12 mouse cellular contexts compared by ENCODE assay signal in genomic region chr4:155849391-155849790, GRCm38 (mm10). TPM values are rescaled to one million over a fixed set of nuclear protein-coding genes. Genes with fewer than 3 reads are reported as not detected.
DNase-seq lines count a peak whose midpoint lies in the region; ATAC-seq and TF ChIP-seq lines count a peak whose summit lies in the region.
"Had no signal": no experiment of that assay in that cellular context is flagged by ENCODE, and none has a peak within 500 bp of the region (broad histone marks: within the 10 kb centered on the region; RNA-seq: fewer than 3 reads in every experiment).

No protein-coding gene starts in this region.

- H3K9me3 ChIP-seq in megakaryocyte, embryonic 14.5 days, result no peaks in the 10 kb centered on the region
- H3K9me3 ChIP-seq in liver, embryonic 13.5 days (replicated peaks), result no peaks in the 10 kb centered on the region
- H3K9me3 ChIP-seq in neural tube, embryonic 14.5 days (ENCODE audit: control insufficient read depth, low read length), result no peaks in the 10 kb centered on the region

- no peak for ATAC-seq in megakaryocyte, adult 5-6 weeks (ENCODE audit: poor library complexity, severe bottlenecking)
- no peak for ATAC-seq in liver, embryonic 13.5 days (ENCODE audit: low read depth)
- ATAC-seq in neural tube, embryonic 14.5 days (ENCODE audit: low read depth), result no peak

- TF ChIP-seq CTCF in gastrocnemius, adult 2 months (IDR thresholded peaks at IDR 0.05), result no peak

- intact Hi-C loops in gastrocnemius, adult 2 months (cut with DNase I), result no loop called here

- peak overlapping the region; percentile 98 for H3K27ac ChIP-seq in gastrocnemius, adult 2 months
- 0 out of 2 replicates have a peak overlapping the region, but pooled peaks have one; percentile 11 for H3K27ac ChIP-seq in liver, embryonic 13.5 days
- no peak overlapping the region for H3K27ac ChIP-seq in neural tube, embryonic 14.5 days (ENCODE audit: low read depth, low read length)

- peaks cover 69% of the 10 kb centered on the region for H3K4me1 ChIP-seq in megakaryocyte, embryonic 14.5 days
- H3K4me1 ChIP-seq in liver, embryonic 13.5 days (replicated peaks), result peaks cover 46% of the 10 kb centered on the region
- H3K4me1 ChIP-seq in neural tube, embryonic 14.5 days (ENCODE audit: control insufficient read depth, insufficient read depth, low read length), result peaks cover 32% of the 10 kb centered on the region

- peak overlapping the region; percentile 94 for H3K4me3 ChIP-seq in gastrocnemius, adult 2 months
- peak overlapping the region; percentile 38 for H3K4me3 ChIP-seq in megakaryocyte, embryonic 14.5 days (replicated peaks)
- H3K4me3 ChIP-seq in liver, embryonic 13.5 days (replicated peaks), result peak overlapping the region; percentile 92; the same call in 1 of the 2 replicates
- no peak overlapping the region for H3K4me3 ChIP-seq in neural tube, embryonic 14.5 days (ENCODE audit: low read depth, low read length)

- H3K9ac ChIP-seq in liver, embryonic 13.5 days, result 0 out of 2 replicates have a peak overlapping the region, but pooled peaks have one; percentile 18
- H3K9ac ChIP-seq in neural tube, embryonic 14.5 days (replicated peaks; ENCODE audit: low read depth, low read length), result no peak overlapping the region

- no peaks in the 10 kb centered on the region for H3K27me3 ChIP-seq in megakaryocyte, embryonic 14.5 days (replicated peaks)
- no peaks in the 10 kb centered on the region for H3K27me3 ChIP-seq in liver, embryonic 13.5 days
- no peaks in the 10 kb centered on the region for H3K27me3 ChIP-seq in neural tube, embryonic 14.5 days (ENCODE audit: control insufficient read depth, insufficient read depth, low read length)

- WGBS in liver, embryonic 13.5 days (ENCODE audit: insufficient replicate concordance), result 68% methylated on average over 2 of the region's 2 CpGs
- WGBS in neural tube, embryonic 14.5 days, result 94% methylated on average over 2 of the region's 2 CpGs

- H3K36me3 ChIP-seq in megakaryocyte, embryonic 14.5 days (replicated peaks; ENCODE audit: low read length), result peaks cover 20% of the 10 kb centered on the region
- peaks cover 19% of the 10 kb centered on the region for H3K36me3 ChIP-seq in liver, embryonic 13.5 days
- H3K36me3 ChIP-seq in neural tube, embryonic 14.5 days (ENCODE audit: control insufficient read depth, insufficient read depth, low read length), result peaks cover under 1% of the 10 kb centered on the region; the same call in 1 of the 2 replicates

- H3K4me2 ChIP-seq in liver, embryonic 13.5 days, result peak overlapping the region; percentile 100
- peak overlapping the region; percentile 89 for H3K4me2 ChIP-seq in neural tube, embryonic 14.5 days (ENCODE audit: low read depth, low read length)

- peak; percentile 11 for DNase-seq in gastrocnemius, adult 2 months
- DNase-seq in gastrocnemius, postnatal 25 days, result no peak
- DNase-seq in liver, embryonic 13.5 days, result no peak
- no peak for DNase-seq in layer of hippocampus, postnatal 25 days (ENCODE audit: extremely low spot score in 1 of 2, low spot score in 1 of 2)
- no peak for DNase-seq in adrenal gland, postnatal 36 days
- DNase-seq: B cell, adult 2 months; left cerebral cortex, postnatal 4 days; lung, postnatal 36 days; spleen, adult 18-20 months had no signal

RNA-seq across cellular contexts. Expression of gene Dvl1, which starts 2.2 kb away (rescaled TPM):
- 100 to 1,000 TPM; 116 to 122 TPM for total RNA-seq in gastrocnemius, adult 2 months (2021)
- 100 to 1,000 TPM in 1 of 2 experiments, 10 to 100 TPM in 1; 100.0 to 103 TPM for total RNA-seq in gastrocnemius, postnatal 25 days (2021)
- 29.5 and 68.0 TPM in 2 replicates for polyA plus RNA-seq in megakaryocyte, embryonic 14.5 days (2012; ENCODE audit: insufficient read depth, low replicate concordance)
- total RNA-seq in megakaryocyte, adult 5-6 weeks (2015), result 9.8 and 10.8 TPM in 2 replicates
- 10.5 and 11.3 TPM in 2 replicates for total RNA-seq in megakaryocyte, adult 5-6 weeks (2017)
- 1.8 and 2.4 TPM in 2 replicates for polyA plus RNA-seq in liver, embryonic 13.5 days (2015; fragmentation: Nextera tagmentation; extraction: Ambion mirVana)
- 14.0 and 16.1 TPM in 2 replicates for polyA plus RNA-seq in neural tube, embryonic 14.5 days (2014; fragmentation: Nextera tagmentation; extraction: Ambion mirVana)
- total RNA-seq in layer of hippocampus, postnatal 25 days (2021), result 10 to 100 TPM; 75.6 to 77.2 TPM
- total RNA-seq in adrenal gland, postnatal 36 days (2021), result 10 to 100 TPM; 61.2 to 61.7 TPM

RNA-seq across cellular contexts. Expression of gene Mxra8, which starts 9.9 kb away (rescaled TPM):
- 10 to 100 TPM; 26.4 to 31.3 TPM for total RNA-seq in gastrocnemius, adult 2 months (2021)
- total RNA-seq in gastrocnemius, postnatal 25 days (2021), result 10 to 100 TPM; 37.5 to 37.6 TPM
- polyA plus RNA-seq in megakaryocyte, embryonic 14.5 days (2012; ENCODE audit: insufficient read depth, low replicate concordance), result 0.13 TPM in 1 of 2 replicates, not detected in the other
- total RNA-seq in megakaryocyte, adult 5-6 weeks (2015), result not detected in 2 replicates
- 1.2 TPM in 2 replicates for total RNA-seq in megakaryocyte, adult 5-6 weeks (2017)
- 5.6 and 6.8 TPM in 2 replicates for polyA plus RNA-seq in liver, embryonic 13.5 days (2015; fragmentation: Nextera tagmentation; extraction: Ambion mirVana)
- 9.6 and 24.0 TPM in 2 replicates for polyA plus RNA-seq in neural tube, embryonic 14.5 days (2014; fragmentation: Nextera tagmentation; extraction: Ambion mirVana)
- total RNA-seq in layer of hippocampus, postnatal 25 days (2021), result 1 to 10 TPM; 7.5 to 7.7 TPM
- total RNA-seq in adrenal gland, postnatal 36 days (2021), result 10 to 100 TPM; 40.2 to 47.0 TPM

RNA-seq across cellular contexts. Expression of gene Tas1r3, which starts 13.8 kb away (rescaled TPM):
- under 1 TPM; 0.11 to 0.23 TPM for total RNA-seq in gastrocnemius, adult 2 months (2021)
- under 1 TPM in 1 of 2 experiments, not detected in 1; 0.11 TPM for total RNA-seq in gastrocnemius, postnatal 25 days (2021)
- 0.22 and 1.7 TPM in 2 replicates for polyA plus RNA-seq in megakaryocyte, embryonic 14.5 days (2012; ENCODE audit: insufficient read depth, low replicate concordance)
- total RNA-seq in megakaryocyte, adult 5-6 weeks (2015), result 0.93 and 1.4 TPM in 2 replicates
- 0.66 and 1.1 TPM in 2 replicates for total RNA-seq in megakaryocyte, adult 5-6 weeks (2017)
- polyA plus RNA-seq in liver, embryonic 13.5 days (2015; fragmentation: Nextera tagmentation; extraction: Ambion mirVana), result 0.05 and 0.09 TPM in 2 replicates
- 0.45 and 0.47 TPM in 2 replicates for polyA plus RNA-seq in neural tube, embryonic 14.5 days (2014; fragmentation: Nextera tagmentation; extraction: Ambion mirVana)
- under 1 TPM; 0.31 to 0.32 TPM for total RNA-seq in layer of hippocampus, postnatal 25 days (2021)
- under 1 TPM; 0.23 TPM for total RNA-seq in adrenal gland, postnatal 36 days (2021)

RNA-seq across cellular contexts. Expression of gene Aurkaip1, which starts 18.3 kb away (rescaled TPM):
- total RNA-seq in gastrocnemius, adult 2 months (2021), result 10 to 100 TPM; 74.0 to 89.8 TPM
- total RNA-seq in gastrocnemius, postnatal 25 days (2021), result 10 to 100 TPM; 68.4 to 70.9 TPM
- 60.6 and 341 TPM in 2 replicates for polyA plus RNA-seq in megakaryocyte, embryonic 14.5 days (2012; ENCODE audit: insufficient read depth, low replicate concordance)
- 99.7 and 101 TPM in 2 replicates for total RNA-seq in megakaryocyte, adult 5-6 weeks (2015)
- 131 and 143 TPM in 2 replicates for total RNA-seq in megakaryocyte, adult 5-6 weeks (2017)
- polyA plus RNA-seq in liver, embryonic 13.5 days (2015; fragmentation: Nextera tagmentation; extraction: Ambion mirVana), result 147 and 148 TPM in 2 replicates
- polyA plus RNA-seq in neural tube, embryonic 14.5 days (2014; fragmentation: Nextera tagmentation; extraction: Ambion mirVana), result 120 and 127 TPM in 2 replicates
- 100 to 1,000 TPM in 1 of 2 experiments, 10 to 100 TPM in 1; 95.9 to 105 TPM for total RNA-seq in layer of hippocampus, postnatal 25 days (2021)
- total RNA-seq in adrenal gland, postnatal 36 days (2021), result 100 to 1,000 TPM; 140 to 170 TPM

RNA-seq across cellular contexts. Expression of gene Cptp, which starts 19.8 kb away (rescaled TPM):
- 10 to 100 TPM; 13.6 to 18.0 TPM for total RNA-seq in gastrocnemius, adult 2 months (2021)
- total RNA-seq in gastrocnemius, postnatal 25 days (2021), result 10 to 100 TPM; 15.6 to 16.6 TPM
- 1.5 and 3.5 TPM in 2 replicates for polyA plus RNA-seq in megakaryocyte, embryonic 14.5 days (2012; ENCODE audit: insufficient read depth, low replicate concordance)
- total RNA-seq in megakaryocyte, adult 5-6 weeks (2015), result 9.1 and 11.7 TPM in 2 replicates
- 8.8 and 14.1 TPM in 2 replicates for total RNA-seq in megakaryocyte, adult 5-6 weeks (2017)
- polyA plus RNA-seq in liver, embryonic 13.5 days (2015; fragmentation: Nextera tagmentation; extraction: Ambion mirVana), result 8.4 and 10.2 TPM in 2 replicates
- polyA plus RNA-seq in neural tube, embryonic 14.5 days (2014; fragmentation: Nextera tagmentation; extraction: Ambion mirVana), result 31.4 and 31.8 TPM in 2 replicates
- 10 to 100 TPM; 29.7 to 33.0 TPM for total RNA-seq in layer of hippocampus, postnatal 25 days (2021)
- 10 to 100 TPM in 1 of 2 experiments, 1 to 10 TPM in 1; 9.7 to 21.8 TPM for total RNA-seq in adrenal gland, postnatal 36 days (2021)

Comparison
In these comparisons a context has a peak if more than half of its experiments do, and no peak if none do; other contexts are left out.
1. RNA of gene Dvl1, which starts 2.2 kb away (total RNA-seq): 116 to 122 TPM in gastrocnemius, adult 2 months, 100.0 to 103 TPM in gastrocnemius, postnatal 25 days, 75.6 to 77.2 TPM in layer of hippocampus, postnatal 25 days and 61.2 to 61.7 TPM in adrenal gland, postnatal 36 days; 9.8 to 11.3 TPM in megakaryocyte, adult 5-6 weeks; every median in the first group is over 4 times any median in the second.